Comparison of ENCODE assay signal across 23 mouse cellular contexts in the genomic region with DNA sequence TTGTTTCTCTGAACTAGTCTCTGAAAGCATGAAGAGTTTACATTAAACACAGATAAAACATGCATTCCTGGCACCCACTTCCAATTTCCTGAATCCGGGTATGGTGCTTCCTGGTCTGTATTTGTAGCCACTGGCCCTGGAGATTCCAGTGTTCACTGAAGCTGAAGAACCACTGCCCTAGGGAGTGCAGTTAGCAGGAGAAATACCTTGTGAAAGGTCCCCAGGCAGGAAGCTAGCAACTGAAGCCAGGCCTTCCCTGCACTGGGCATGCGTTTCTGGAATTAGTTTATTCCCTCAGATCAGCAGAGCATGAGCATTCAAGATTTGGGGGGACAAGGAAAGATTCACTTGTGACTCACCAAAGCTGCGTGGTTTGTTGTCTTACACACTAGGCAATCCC. TPM values are rescaled to one million over a fixed set of nuclear protein-coding genes. Genes with fewer than 3 reads are reported as not detected.
DNase-seq lines count a peak whose midpoint lies in the region; ATAC-seq and TF ChIP-seq lines count a peak whose summit lies in the region.
"Had no signal": no experiment of that assay in that cellular context is flagged by ENCODE, and none has a peak within 500 bp of the region (broad histone marks: within the 10 kb centered on the region; RNA-seq: fewer than 3 reads in every experiment).

No protein-coding gene starts in this region.

- no peak overlapping the region for H3K9ac ChIP-seq in kidney, embryonic 14.5 days (ENCODE audit: low read depth, low read length)
- no peak overlapping the region for H3K9ac ChIP-seq in lung, embryonic 14.5 days
- no peak overlapping the region for H3K9ac ChIP-seq in heart, embryonic 11.5 days (ENCODE audit: low read depth, low read length)
- H3K9ac ChIP-seq: embryonic facial prominence, embryonic 13.5 days; forebrain, embryonic 12.5 days; heart, embryonic 13.5 days had no signal

- H3K36me3 ChIP-seq in kidney, adult 2 months (ENCODE audit: control insufficient read depth, insufficient read depth, low read length): no peaks in the 10 kb centered on the region
- no peaks in the 10 kb centered on the region for H3K36me3 ChIP-seq in kidney, embryonic 14.5 days (ENCODE audit: control insufficient read depth, insufficient read depth, low read length)
- no peaks in the 10 kb centered on the region for H3K36me3 ChIP-seq in lung, embryonic 14.5 days (ENCODE audit: insufficient read depth)
- H3K36me3 ChIP-seq in heart, embryonic 11.5 days (ENCODE audit: control insufficient read depth, insufficient read depth, low read length): no peaks in the 10 kb centered on the region
- H3K36me3 ChIP-seq: embryonic facial prominence, embryonic 13.5 days; forebrain, embryonic 12.5 days; heart, embryonic 13.5 days had no signal

- no peak overlapping the region for H3K4me3 ChIP-seq in kidney, adult 2 months (ENCODE audit: insufficient read depth, low read depth, low read length)
- H3K4me3 ChIP-seq in kidney, embryonic 14.5 days (ENCODE audit: low read length): no peak overlapping the region
- no peak overlapping the region for H3K4me3 ChIP-seq in lung, embryonic 14.5 days (ENCODE audit: low read depth, low read length)
- no peak overlapping the region for H3K4me3 ChIP-seq in heart, embryonic 11.5 days (ENCODE audit: low read depth, low read length)
- H3K4me3 ChIP-seq: embryonic facial prominence, embryonic 13.5 days; forebrain, embryonic 12.5 days; heart, embryonic 13.5 days had no signal

- no peak for TF ChIP-seq POLR2A in kidney, adult 2 months (IDR thresholded peaks at IDR 0.05; ENCODE audit: low read depth, low read length)

- H3K4me2 ChIP-seq in kidney, embryonic 14.5 days (replicated peaks; ENCODE audit: low read depth, low read length): no peak overlapping the region
- no peak overlapping the region for H3K4me2 ChIP-seq in lung, embryonic 14.5 days
- no peak overlapping the region for H3K4me2 ChIP-seq in heart, embryonic 11.5 days
- H3K4me2 ChIP-seq: embryonic facial prominence, embryonic 13.5 days; forebrain, embryonic 12.5 days; heart, embryonic 13.5 days had no signal

- H3K4me1 ChIP-seq in kidney, adult 2 months (ENCODE audit: control insufficient read depth, insufficient read depth, low read length): no peaks in the 10 kb centered on the region
- no peaks in the 10 kb centered on the region for H3K4me1 ChIP-seq in kidney, embryonic 14.5 days (ENCODE audit: control insufficient read depth, insufficient read depth, low read length)
- no peaks in the 10 kb centered on the region for H3K4me1 ChIP-seq in lung, embryonic 14.5 days (ENCODE audit: insufficient read depth)
- no peaks in the 10 kb centered on the region for H3K4me1 ChIP-seq in heart, embryonic 11.5 days (ENCODE audit: control insufficient read depth, insufficient read depth, low read length)
- H3K4me1 ChIP-seq: embryonic facial prominence, embryonic 13.5 days; forebrain, embryonic 12.5 days; heart, embryonic 13.5 days had no signal

- DNase-seq in kidney, adult 2 months: peak; percentile 36
- DNase-seq in lung, embryonic 14.5 days: peak; percentile 28
- DNase-seq in lung, postnatal 36 days: no peak
- DNase-seq in kidney, postnatal 10 days: peak; percentile 12
- DNase-seq in embryo, embryonic 9.5 days (ENCODE audit: extremely low spot score): no peak
- DNase-seq: adrenal gland, postnatal 14 days; cerebellum, adult 11-12 months; cerebellum, adult 9-10 months; cerebellum, postnatal 25 days; gastrocnemius, postnatal 25 days; heart, postnatal 36 days had no signal

- H3K9me3 ChIP-seq in kidney, embryonic 14.5 days (ENCODE audit: control insufficient read depth, low read length): no peaks in the 10 kb centered on the region
- no peaks in the 10 kb centered on the region for H3K9me3 ChIP-seq in lung, embryonic 14.5 days (ENCODE audit: low read depth, low read length)
- H3K9me3 ChIP-seq in heart, embryonic 11.5 days (replicated peaks; ENCODE audit: control insufficient read depth, low read length): no peaks in the 10 kb centered on the region
- H3K9me3 ChIP-seq: embryonic facial prominence, embryonic 13.5 days; forebrain, embryonic 12.5 days; heart, embryonic 13.5 days had no signal

- H3K27me3 ChIP-seq in kidney, adult 2 months (replicated peaks; ENCODE audit: control insufficient read depth, insufficient read depth, low read length): no peaks in the 10 kb centered on the region; the same call in 1 of the 2 replicates
- H3K27me3 ChIP-seq in kidney, embryonic 14.5 days (ENCODE audit: control insufficient read depth, insufficient read depth, low read length): no peaks in the 10 kb centered on the region
- no peaks in the 10 kb centered on the region for H3K27me3 ChIP-seq in lung, embryonic 14.5 days (ENCODE audit: insufficient read depth, low read length)
- no peaks in the 10 kb centered on the region for H3K27me3 ChIP-seq in heart, embryonic 11.5 days (ENCODE audit: control insufficient read depth, insufficient read depth, low read length)
- H3K27me3 ChIP-seq: embryonic facial prominence, embryonic 13.5 days; forebrain, embryonic 12.5 days; heart, embryonic 13.5 days had no signal

- no peak overlapping the region for H3K27ac ChIP-seq in kidney, adult 2 months (ENCODE audit: insufficient read depth, low read depth, low read length)
- H3K27ac ChIP-seq in kidney, embryonic 14.5 days (ENCODE audit: low read depth, low read length): no peak overlapping the region
- no peak overlapping the region for H3K27ac ChIP-seq in lung, embryonic 14.5 days (ENCODE audit: low read depth)
- H3K27ac ChIP-seq in heart, embryonic 11.5 days (ENCODE audit: low read depth, low read length): no peak overlapping the region
- H3K27ac ChIP-seq: embryonic facial prominence, embryonic 13.5 days; forebrain, embryonic 12.5 days; heart, embryonic 13.5 days had no signal

- WGBS in kidney, adult 2 months: 37% methylated on average over 3 of the region's 3 CpGs
- WGBS in kidney, embryonic 14.5 days: 54% methylated on average over 3 of the region's 3 CpGs
- WGBS in lung, embryonic 14.5 days: 42% methylated on average over 3 of the region's 3 CpGs
- 55% methylated on average over 3 of the region's 3 CpGs for WGBS in heart, embryonic 11.5 days (ENCODE audit: insufficient replicate concordance)

- no peak for TF ChIP-seq CTCF in kidney, adult 2 months (conservative IDR thresholded peaks at IDR 0.05; ENCODE audit: insufficient read depth, insufficient read length, low read depth, low read length)
- no peak for TF ChIP-seq CTCF in lung, embryonic 14.5 days (IDR thresholded peaks at IDR 0.05; ENCODE audit: low read depth)

- no peak for ATAC-seq in kidney, embryonic 14.5 days (ENCODE audit: low FRiP score, low TSS enrichment)
- no peak for ATAC-seq in lung, embryonic 14.5 days (ENCODE audit: insufficient read depth)
- no peak for ATAC-seq in heart, embryonic 11.5 days (replicated peaks; ENCODE audit: insufficient number of reproducible peaks, low FRiP score, low TSS enrichment)
- ATAC-seq: activated CD4-positive, CD25-positive, alpha-beta regulatory T cell, adult 4 months; forebrain, embryonic 16.5 days; hindbrain, embryonic 16.5 days had no signal

RNA-seq across cellular contexts. Expression of a gene that starts 8.8 kb away (rescaled TPM):
- polyA plus RNA-seq in kidney, adult 2 months (2012; rRNA removed): 14.3 and 15.4 TPM in 2 replicates
- 3.1 and 3.2 TPM in 2 replicates for polyA plus RNA-seq in kidney, embryonic 14.5 days (2014; fragmentation: Nextera tagmentation; extraction: Ambion mirVana)
- not detected in 2 replicates for polyA plus RNA-seq in lung, embryonic 14.5 days (2014; fragmentation: Nextera tagmentation; extraction: Ambion mirVana)
- polyA plus RNA-seq in heart, embryonic 11.5 days (2014; fragmentation: Nextera tagmentation; extraction: Ambion mirVana): not detected in 2 replicates
- polyA plus RNA-seq: activated CD4-positive, CD25-positive, alpha-beta regulatory T cell, adult 4 months; cortical plate, adult 2 months; embryonic facial prominence, embryonic 13.5 days; forebrain, embryonic 12.5 days; forebrain, embryonic 16.5 days; frontal cortex, adult 2 months; heart, embryonic 13.5 days; heart, postnatal 0 days; hindbrain, embryonic 11.5 days; hindbrain, embryonic 16.5 days had no signal

Comparison
In these comparisons a context has a peak if more than half of its experiments do, and no peak if none do; other contexts are left out.
1. DNase-seq: peak in kidney, adult 2 months (single experiment), lung, embryonic 14.5 days (single experiment) and kidney, postnatal 10 days (single experiment); none in lung, postnatal 36 days (single experiment) and embryo, embryonic 9.5 days (single experiment).